Mouse (Mus musculus) thymus, postnatal 4 days (tissue): ENCODE data around the gene Snx17.

Experiments
- DNase-seq: peaks from one replicate; pipeline ENCODE4 v3.0.0; 2021

Snx17 gene

GRCm38 (mm10) chr5:31240637-31241521 is 47.9 kb downstream of the Snx17 start, which contains the start of the genes Nrbp1 and Gm9970:
Gene Nrbp1 (plus strand): TSS chr5:31240864.
Gene Gm9970 (minus strand): TSS chr5:31241232.
- DNase-seq, result peak; percentile 97

- DNase-seq, result no peak
Measured at GRCm38 (mm10) chr5:31241522-31242034, 48.6 kb downstream of the Snx17 start.

GRCm38 (mm10) chr5:31242191-31242590 is 49.2 kb downstream of the Snx17 start:
- DNase-seq, result no peak
